Mouse (Mus musculus) kidney, adult 2 months (tissue): ENCODE data around the gene Efcab1. TPM values are rescaled to one million over a fixed set of nuclear protein-coding genes. Genes with fewer than 3 reads are reported as not detected.
A peak's percentile ranks its signal among the peaks of the same experiment; 100 is the strongest.

Experiments
- DNase-seq: peaks from one replicate; pipeline ENCODE4 v3.0.0; 2021
- H3K27ac ChIP-seq: fragments of 200-500 bp; 2 replicates; pipeline ENCODE4 v1.5.1; 2012; ENCODE audit warnings: low read depth, low read length, control low read depth, inconsistent platforms; ENCODE audit not compliant: insufficient read depth
- H3K27me3 ChIP-seq: fragments of 200-500 bp; replicated peaks from 2 replicates; pipeline ENCODE4 v1.6.1; 2012; ENCODE audit warnings: mild to moderate bottlenecking, moderate library complexity, low read length, inconsistent platforms; ENCODE audit not compliant: control insufficient read depth, insufficient read depth
- H3K36me3 ChIP-seq: fragments of 200-500 bp; 2 replicates; pipeline ENCODE4 v1.6.1; 2012; ENCODE audit warnings: mild to moderate bottlenecking, moderate library complexity, low read length, inconsistent platforms; ENCODE audit not compliant: control insufficient read depth, insufficient read depth
- H3K4me1 ChIP-seq: fragments of 200-500 bp; 2 replicates; pipeline ENCODE4 v1.6.1; 2011; ENCODE audit warnings: low read length; ENCODE audit not compliant: control insufficient read depth, insufficient read depth
- H3K4me3 ChIP-seq: fragments of 200-500 bp; 2 replicates; pipeline ENCODE4 v1.5.1; 2011; ENCODE audit warnings: mild to moderate bottlenecking, low read depth, low read length, control low read depth; ENCODE audit not compliant: insufficient read depth
- CTCF ChIP-seq: fragments of 200-500 bp; conservative IDR thresholded peaks from 2 replicates; pipeline ENCODE4 v1.5.1; 2011; ENCODE audit warnings: low read depth, mild to moderate bottlenecking, control low read depth, low read length, moderate library complexity, mixed read lengths; ENCODE audit not compliant: insufficient read depth, insufficient read length
- POLR2A ChIP-seq: fragments of 200-500 bp; IDR thresholded peaks from one replicate; pipeline ENCODE4 v1.6.1; 2011; ENCODE audit warnings: low read depth, low read length, control low read depth
- WGBS: fragments of 180-500 bp; shearing (Covaris S2); methylation state at CpG from one replicate; pipeline ENCODE4 v1.1.7; 2018; 5-methylcytosine and 5-hydroxymethylcytosine counted together
- polyA plus RNA-seq: library from polyadenylated mRNA; depleted of rRNA; stranded (reverse); fragments of >200 nt; gene quantifications from 2 replicates; pipeline ENCODE4 v1.2.3, GENCODE M21; 2012

Efcab1 gene
- polyA plus RNA-seq, 1 experiment: 0.03 TPM

DNA sequence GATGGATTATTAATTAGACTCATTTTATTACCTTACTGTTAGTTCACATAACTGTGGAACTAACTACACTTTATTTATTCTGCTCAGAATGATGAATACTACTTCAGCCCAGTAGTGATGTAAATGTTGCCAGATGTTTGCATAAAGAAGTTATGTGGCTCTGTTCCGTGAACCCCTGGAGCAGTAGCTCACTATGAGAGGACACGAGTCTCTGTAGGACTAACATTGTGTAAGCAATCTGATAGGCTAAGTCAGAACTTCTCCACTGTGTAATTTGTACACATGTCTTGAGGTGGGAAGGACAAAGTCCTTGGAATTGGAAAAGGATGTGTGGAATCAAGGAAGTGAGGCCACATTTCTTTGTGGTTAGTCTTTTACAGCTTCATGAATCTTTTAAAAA is 45.5 kb downstream of the Efcab1 start:
- 71% methylated on average over 2 of the region's 2 CpGs for WGBS
- no peak overlapping the region for H3K4me3 ChIP-seq
- H3K27me3 ChIP-seq: no peaks in the 10 kb centered on the region
- no peaks in the 10 kb centered on the region for H3K4me1 ChIP-seq
- H3K36me3 ChIP-seq: no peaks in the 10 kb centered on the region
- no peak for DNase-seq
- TF ChIP-seq CTCF (no peak), POLR2A (no peak)
- H3K27ac ChIP-seq: no peak overlapping the region

DNA sequence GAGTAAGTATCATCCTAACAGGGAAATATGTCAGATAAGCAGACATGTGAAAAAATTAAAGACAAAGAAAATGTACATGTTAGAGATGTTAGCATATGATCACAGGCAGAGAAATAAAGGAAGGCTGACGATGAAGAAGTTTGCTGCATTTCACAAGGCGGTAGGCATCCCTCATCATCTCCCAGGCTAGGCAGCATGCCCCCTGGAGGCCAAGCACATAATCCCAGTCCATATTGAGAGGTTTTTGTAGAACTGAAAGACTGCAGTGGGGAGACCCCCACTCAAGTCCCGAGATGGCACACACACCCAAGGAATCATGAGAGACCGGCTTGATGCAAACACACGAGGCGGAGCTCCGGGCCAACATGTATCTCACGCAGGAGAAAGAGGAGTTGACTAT is 53.3 kb downstream of the Efcab1 start:
- Histone ChIP-seq H3K4me3 (no peak overlapping the region), H3K27me3 (no peaks in the 10 kb centered on the region), H3K36me3 (no peaks in the 10 kb centered on the region), H3K27ac (no peak overlapping the region), H3K4me1 (no peaks in the 10 kb centered on the region)
- WGBS: 95% methylated on average over 8 of the region's 8 CpGs
- no peak for DNase-seq
- TF ChIP-seq CTCF (no peak; the same call in 1 of the 2 replicates), POLR2A (no peak)

DNA sequence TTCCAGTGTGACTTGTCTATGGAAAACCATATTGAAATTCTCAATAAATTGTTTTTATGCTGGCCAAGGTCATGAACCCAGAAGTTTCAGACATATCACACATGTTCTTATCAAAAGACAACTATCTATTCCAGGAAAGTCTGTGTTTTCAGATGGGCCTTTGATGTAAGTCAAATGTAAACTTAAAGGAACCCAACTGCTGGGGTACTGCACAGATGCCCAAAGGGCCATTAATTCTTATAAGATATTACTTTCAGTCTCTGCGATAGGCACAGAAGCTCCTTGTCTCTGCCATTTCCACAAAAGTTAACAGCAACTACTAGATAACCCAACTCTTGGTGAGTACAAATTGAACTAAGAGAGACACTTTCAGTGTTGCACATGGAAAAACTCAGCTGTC is 67.3 kb downstream of the Efcab1 start:
- 62% methylated on average over 1 of the region's 1 CpGs for WGBS
- no peaks in the 10 kb centered on the region for H3K36me3 ChIP-seq
- DNase-seq: no peak
- no peaks in the 10 kb centered on the region for H3K4me1 ChIP-seq
- H3K4me3 ChIP-seq: no peak overlapping the region
- TF ChIP-seq CTCF (no peak), POLR2A (no peak)
- H3K27ac ChIP-seq: no peak overlapping the region
- no peaks in the 10 kb centered on the region for H3K27me3 ChIP-seq

DNA sequence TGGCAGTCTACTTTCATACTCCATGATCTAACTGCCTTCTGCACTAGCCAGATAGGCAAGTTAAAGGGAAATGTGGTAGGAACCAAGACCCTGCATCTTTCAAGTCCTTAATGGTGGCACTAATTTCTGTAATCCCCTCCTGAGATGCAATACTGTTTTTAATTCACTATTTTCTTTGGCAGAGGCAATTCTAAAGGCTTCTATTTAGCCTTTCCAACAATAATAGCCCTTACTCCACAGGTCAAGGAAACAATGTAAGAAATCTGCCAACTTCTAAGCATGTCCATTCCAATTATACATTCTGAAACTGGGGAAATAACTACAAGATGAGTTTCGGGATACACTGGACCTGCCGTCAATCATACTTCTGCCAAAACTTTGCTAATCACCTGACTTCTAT is 72.8 kb downstream of the Efcab1 start:
- H3K4me1 ChIP-seq: no peaks in the 10 kb centered on the region
- no peaks in the 10 kb centered on the region for H3K27me3 ChIP-seq
- no peak overlapping the region for H3K27ac ChIP-seq
- no peak for TF ChIP-seq POLR2A
- no peak for TF ChIP-seq CTCF
- H3K4me3 ChIP-seq: no peak overlapping the region
- no peaks in the 10 kb centered on the region for H3K36me3 ChIP-seq
- DNase-seq: peak; percentile 23
- WGBS: 64% methylated on average over 2 of the region's 2 CpGs

DNA sequence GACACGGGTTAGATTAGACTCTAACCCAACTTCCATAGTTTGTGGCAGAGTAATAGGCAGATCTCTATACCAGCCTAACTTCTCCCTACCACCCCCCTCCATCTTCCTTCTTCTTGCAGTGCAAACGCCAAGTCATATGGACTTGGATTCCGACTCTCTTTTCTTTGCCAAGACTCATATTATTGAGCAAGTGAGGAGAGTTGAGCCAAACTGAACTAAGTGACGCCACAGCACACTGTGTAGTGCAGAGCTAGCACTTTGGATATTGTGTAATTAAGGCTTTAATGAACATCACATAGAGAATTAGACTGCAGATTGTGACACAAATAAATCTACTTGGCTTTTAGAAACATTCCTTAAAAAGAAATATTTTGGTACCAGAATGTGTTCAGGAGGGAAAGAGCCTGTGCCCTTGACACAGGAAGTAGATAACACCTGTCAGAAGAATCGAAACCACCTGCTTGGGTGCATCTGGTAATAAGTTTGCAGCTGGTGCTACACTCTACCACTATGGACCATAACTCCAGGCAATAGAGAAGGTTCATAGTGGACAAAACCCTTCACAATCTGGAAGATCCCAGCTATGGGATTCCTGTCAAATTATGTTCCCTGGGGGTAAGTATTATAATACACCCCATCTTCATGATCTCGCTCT is 83.3 kb downstream of the Efcab1 start:
- Histone ChIP-seq H3K4me3 (no peak overlapping the region), H3K4me1 (no peaks in the 10 kb centered on the region), H3K27me3 (no peaks in the 10 kb centered on the region), H3K36me3 (no peaks in the 10 kb centered on the region), H3K27ac (no peak overlapping the region)
- 81% methylated on average over 6 of the region's 6 CpGs for WGBS
- no peak for TF ChIP-seq POLR2A
- TF ChIP-seq CTCF: no peak
- peak; percentile 29 for DNase-seq

DNA sequence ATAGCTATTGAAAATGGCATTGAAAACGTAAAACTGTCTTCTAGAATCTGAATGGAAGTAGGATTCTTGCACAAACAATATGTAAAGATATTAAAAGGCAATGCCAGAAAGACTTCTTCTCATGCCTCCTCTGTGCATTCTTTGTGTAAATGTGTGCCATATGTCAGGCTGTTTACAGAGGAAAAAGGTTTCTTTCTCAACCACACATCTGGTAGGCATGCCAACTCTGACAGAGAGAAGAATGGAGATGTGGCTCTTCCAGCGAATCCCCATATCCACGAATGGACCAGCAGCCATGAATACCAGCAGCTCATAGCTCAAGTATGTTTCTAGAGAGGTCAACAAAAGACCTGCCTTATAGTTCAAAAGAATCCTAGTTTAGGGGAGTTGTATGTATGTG is 84.6 kb downstream of the Efcab1 start:
- Histone ChIP-seq H3K36me3 (no peaks in the 10 kb centered on the region), H3K27ac (no peak overlapping the region), H3K4me3 (no peak overlapping the region), H3K27me3 (no peaks in the 10 kb centered on the region), H3K4me1 (no peaks in the 10 kb centered on the region)
- DNase-seq: no peak
- WGBS: 83% methylated on average over 3 of the region's 3 CpGs
- TF ChIP-seq POLR2A (no peak), CTCF (no peak)

DNA sequence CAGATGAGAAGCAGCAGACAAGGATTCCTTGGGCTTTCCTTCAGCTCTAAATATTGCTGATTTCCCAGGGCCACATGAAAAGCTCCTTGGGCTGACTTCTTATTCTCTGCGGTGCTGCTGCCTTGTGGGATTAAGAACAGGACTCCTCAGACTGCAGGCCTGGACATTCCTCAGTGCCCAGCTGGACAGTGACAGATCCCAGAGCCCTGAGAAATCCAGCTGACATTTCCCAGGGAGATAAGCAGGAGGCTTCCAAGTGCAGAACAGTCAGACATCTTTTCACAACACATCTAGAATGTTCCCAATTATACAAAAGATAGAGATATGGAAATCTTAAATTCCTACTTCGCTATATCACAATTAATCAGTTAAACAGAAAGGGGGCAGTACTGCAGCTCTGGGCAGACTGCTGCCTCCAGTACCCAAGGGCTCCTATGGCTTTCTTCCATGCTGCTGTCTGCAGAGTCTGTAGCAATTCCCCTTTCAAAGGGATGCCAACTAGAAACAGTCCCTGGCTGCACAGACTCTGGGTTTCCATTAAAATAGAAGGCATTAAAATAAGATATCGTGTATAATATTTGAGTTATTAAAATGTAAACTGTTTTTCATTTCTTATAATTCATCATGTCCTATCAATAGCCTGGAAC is 86.2 kb downstream of the Efcab1 start:
- no peaks in the 10 kb centered on the region for H3K4me1 ChIP-seq
- no peak overlapping the region for H3K4me3 ChIP-seq
- H3K27me3 ChIP-seq: no peaks in the 10 kb centered on the region
- TF ChIP-seq POLR2A (no peak), CTCF (no peak)
- no peaks in the 10 kb centered on the region for H3K36me3 ChIP-seq
- no peak for DNase-seq
- 76% methylated on average over 3 of the region's 3 CpGs for WGBS
- H3K27ac ChIP-seq: no peak overlapping the region
